Mouse (Mus musculus) kidney, adult 2 months (tissue): Measurements from ENCODE around the gene Efcab5. TPM values are rescaled to one million over a fixed set of nuclear protein-coding genes. Genes with fewer than 3 reads are reported as not detected.
"Not testable (repeated sequence)": the region's sequence is repeated elsewhere in the genome, so short reads cannot be mapped to it uniquely, and the experiment has no call there.

ENCODE experiments used
- DNase-seq: peaks from one replicate; pipeline ENCODE4 v3.0.0; 2021
- H3K27ac ChIP-seq: fragments of 200-500 bp; 2 replicates; pipeline ENCODE4 v1.5.1; 2012; ENCODE audit warnings: low read depth, low read length, control low read depth, inconsistent platforms; ENCODE audit not compliant: insufficient read depth
- H3K27me3 ChIP-seq: fragments of 200-500 bp; replicated peaks from 2 replicates; pipeline ENCODE4 v1.6.1; 2012; ENCODE audit warnings: mild to moderate bottlenecking, moderate library complexity, low read length, inconsistent platforms; ENCODE audit not compliant: control insufficient read depth, insufficient read depth
- H3K36me3 ChIP-seq: fragments of 200-500 bp; 2 replicates; pipeline ENCODE4 v1.6.1; 2012; ENCODE audit warnings: mild to moderate bottlenecking, moderate library complexity, low read length, inconsistent platforms; ENCODE audit not compliant: control insufficient read depth, insufficient read depth
- H3K4me1 ChIP-seq: fragments of 200-500 bp; 2 replicates; pipeline ENCODE4 v1.6.1; 2011; ENCODE audit warnings: low read length; ENCODE audit not compliant: control insufficient read depth, insufficient read depth
- H3K4me3 ChIP-seq: fragments of 200-500 bp; 2 replicates; pipeline ENCODE4 v1.5.1; 2011; ENCODE audit warnings: mild to moderate bottlenecking, low read depth, low read length, control low read depth; ENCODE audit not compliant: insufficient read depth
- CTCF ChIP-seq: fragments of 200-500 bp; conservative IDR thresholded peaks from 2 replicates; pipeline ENCODE4 v1.5.1; 2011; ENCODE audit warnings: low read depth, mild to moderate bottlenecking, control low read depth, low read length, moderate library complexity, mixed read lengths; ENCODE audit not compliant: insufficient read depth, insufficient read length
- POLR2A ChIP-seq: fragments of 200-500 bp; IDR thresholded peaks from one replicate; pipeline ENCODE4 v1.6.1; 2011; ENCODE audit warnings: low read depth, low read length, control low read depth
- WGBS: fragments of 180-500 bp; shearing (Covaris S2); methylation state at CpG from one replicate; pipeline ENCODE4 v1.1.7; 2018; 5-methylcytosine and 5-hydroxymethylcytosine counted together
- polyA plus RNA-seq: library from polyadenylated mRNA; depleted of rRNA; stranded (reverse); fragments of >200 nt; gene quantifications from 2 replicates; pipeline ENCODE4 v1.2.3, GENCODE M21; 2012

Gene Efcab5
- polyA plus RNA-seq, 1 experiment, result 0.17 TPM

DNA sequence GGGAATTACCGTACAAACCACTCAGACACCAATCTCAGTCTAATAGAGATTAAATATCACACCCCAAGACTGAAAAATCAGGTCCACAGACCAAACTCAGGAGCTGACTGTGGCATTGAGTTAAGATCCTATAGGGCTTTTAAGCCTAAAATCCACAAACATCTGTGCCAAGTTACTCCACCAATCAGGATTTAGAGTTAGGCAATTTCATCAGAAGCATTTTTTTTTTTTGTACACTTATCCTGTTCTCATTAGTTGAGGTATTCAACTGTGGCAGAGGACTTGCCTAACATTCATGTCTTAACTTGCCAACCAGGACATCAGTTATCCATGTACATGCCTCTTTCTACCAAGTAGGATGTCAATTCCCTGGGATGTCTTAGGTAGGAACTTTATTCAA is 109.4 kb downstream of the Efcab5 start:
- no peak for TF ChIP-seq POLR2A
- WGBS, result 97% methylated on average over 1 of the region's 1 CpGs
- DNase-seq, result no peak

GRCm38 (mm10) chr11:77078273-77079134 is 110.3 kb downstream of the Efcab5 start, which contains the start of gene Nsrp1:
Gene Nsrp1 (minus strand): TSS chr11:77078435.
- peak within 1 kb of the TSS; percentile 64; the same call in 1 of the 2 replicates for H3K27ac ChIP-seq
- peak; percentile 95 for DNase-seq
- no peaks in the 10 kb centered on the region for H3K36me3 ChIP-seq
- H3K27me3 ChIP-seq, result no peaks in the 10 kb centered on the region
- H3K4me3 ChIP-seq, result peak within 1 kb of the TSS; percentile 84
- 4% methylated on average over 48 of the region's 48 CpGs for WGBS
- 0 out of 2 replicates have a peak, but pooled peaks cover 2% of the 10 kb centered on the region for H3K4me1 ChIP-seq
- TF ChIP-seq POLR2A (peak; percentile 97), CTCF (no peak)

More for the DNA sequence above, 109.4 kb downstream of the Efcab5 start:
- no peaks in the 10 kb centered on the region for H3K27me3 ChIP-seq
- 0 out of 2 replicates have a peak, but pooled peaks cover 2% of the 10 kb centered on the region for H3K4me1 ChIP-seq
- no peak overlapping the region for H3K4me3 ChIP-seq
- H3K36me3 ChIP-seq, result no peaks in the 10 kb centered on the region
- no peak overlapping the region for H3K27ac ChIP-seq

DNA sequence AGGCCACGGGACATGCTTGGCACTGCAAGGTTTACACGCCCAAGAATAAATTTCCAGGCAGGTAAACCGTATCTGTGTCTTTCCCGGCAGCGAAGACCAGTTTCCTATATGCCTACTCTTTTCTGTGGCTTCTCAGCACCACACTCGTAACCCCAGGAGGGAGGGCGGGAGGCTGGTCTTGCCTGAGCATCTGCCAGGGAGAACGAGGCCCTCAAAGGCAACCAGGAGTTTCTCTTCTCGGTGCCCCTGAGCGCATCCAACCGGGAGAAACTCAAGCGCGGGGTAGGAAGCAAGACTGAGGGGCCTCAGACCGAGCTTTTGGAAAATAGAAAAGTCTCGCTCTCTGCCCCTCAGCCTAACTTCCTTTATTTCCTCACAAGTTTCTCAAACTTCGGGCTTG is 111.0 kb downstream of the Efcab5 start:
- DNase-seq, result peak; percentile 28
- H3K36me3 ChIP-seq, result 0 out of 2 replicates have a peak, but pooled peaks cover under 1% of the 10 kb centered on the region
- H3K27ac ChIP-seq, result no peak overlapping the region
- peak overlapping the region; percentile 84 for H3K4me3 ChIP-seq
- 0 out of 2 replicates have a peak, but pooled peaks cover 2% of the 10 kb centered on the region for H3K4me1 ChIP-seq
- no peak for TF ChIP-seq CTCF
- WGBS, result 2% methylated on average over 16 of the region's 16 CpGs
- H3K27me3 ChIP-seq, result no peaks in the 10 kb centered on the region

GRCm38 (mm10) chr11:77077331-77077730 is 111.4 kb downstream of the Efcab5 start:
- WGBS, result 44% methylated on average over 4 of the region's 4 CpGs
- not testable (repeated sequence) for H3K27ac ChIP-seq, H3K27me3 ChIP-seq, DNase-seq, H3K4me1 ChIP-seq, H3K36me3 ChIP-seq
- H3K4me3 ChIP-seq, result peak overlapping the region; percentile 84

- Histone ChIP-seq H3K4me1 (no peaks in the 10 kb centered on the region), H3K4me3 (no peak overlapping the region), H3K36me3 (peaks cover 1% of the 10 kb centered on the region; the same call in 1 of the 2 replicates), H3K27me3 (no peaks in the 10 kb centered on the region), H3K27ac (no peak overlapping the region)
- TF ChIP-seq CTCF (peak; percentile 36; the same call in 1 of the 2 replicates), POLR2A (no peak)
- 67% methylated on average over 4 of the region's 4 CpGs for WGBS
- peak; percentile 33 for DNase-seq
These were observed 118.0 kb downstream of the Efcab5 start for GRCm38 (mm10) chr11:77070721-77071120.

GRCm38 (mm10) chr11:77068825-77069224 is 119.9 kb downstream of the Efcab5 start:
- Histone ChIP-seq H3K4me3 (no peak overlapping the region), H3K36me3 (peaks cover 1% of the 10 kb centered on the region; the same call in 1 of the 2 replicates), H3K4me1 (no peaks in the 10 kb centered on the region), H3K27ac (no peak overlapping the region), H3K27me3 (no peaks in the 10 kb centered on the region)
- DNase-seq, result no peak
- 89% methylated on average over 4 of the region's 4 CpGs for WGBS
- TF ChIP-seq CTCF, result no peak
- no peak for TF ChIP-seq POLR2A

GRCm38 (mm10) chr11:77063406-77063805 is 125.4 kb downstream of the Efcab5 start:
- 88% methylated on average over 2 of the region's 2 CpGs for WGBS
- TF ChIP-seq CTCF (no peak), POLR2A (no peak)

More at GRCm38 (mm10) chr11:77063406-77063805, 125.4 kb downstream of the Efcab5 start:
- H3K27me3 ChIP-seq, result no peaks in the 10 kb centered on the region
- no peaks in the 10 kb centered on the region for H3K36me3 ChIP-seq
- no peaks in the 10 kb centered on the region for H3K4me1 ChIP-seq
- no peak for DNase-seq
- no peak overlapping the region for H3K4me3 ChIP-seq
- H3K27ac ChIP-seq, result no peak overlapping the region
